ENCODE assay signal across 9 mouse cellular contexts in genomic region chr3:14948067-14948800, GRCm38 (mm10).
DNase-seq lines count a peak whose midpoint lies in the region; ATAC-seq lines count a peak whose summit lies in the region.
"Had no signal": no experiment of that assay in that cellular context is flagged by ENCODE, and none has a peak within 500 bp of the region (broad histone marks: within the 10 kb centered on the region; RNA-seq: fewer than 3 reads in every experiment).

No protein-coding gene starts in this region.

- H3K9me3 ChIP-seq in midbrain, embryonic 14.5 days (ENCODE audit: control insufficient read depth, low read length): no peaks in the 10 kb centered on the region
- no peaks in the 10 kb centered on the region for H3K9me3 ChIP-seq in midbrain, embryonic 15.5 days
- H3K9me3 ChIP-seq in intestine, embryonic 15.5 days: no peaks in the 10 kb centered on the region
- H3K9me3 ChIP-seq: liver, embryonic 15.5 days had no signal

- no peak for ATAC-seq in midbrain, embryonic 14.5 days (ENCODE audit: low FRiP score, low TSS enrichment)
- no peak for ATAC-seq in midbrain, embryonic 15.5 days (replicated peaks)
- no peak for ATAC-seq in erythroid progenitor cell, adult 5-6 weeks (replicated peaks; ENCODE audit: low FRiP score, poor library complexity, severe bottlenecking)
- ATAC-seq in intestine, embryonic 15.5 days: no peak

- H3K4me1 ChIP-seq in midbrain, embryonic 14.5 days (ENCODE audit: control insufficient read depth, insufficient read depth, low read length): no peaks in the 10 kb centered on the region
- no peaks in the 10 kb centered on the region for H3K4me1 ChIP-seq in midbrain, embryonic 15.5 days
- H3K4me1 ChIP-seq in intestine, embryonic 15.5 days (replicated peaks): no peaks in the 10 kb centered on the region

- 79% methylated on average over 6 of the region's 6 CpGs for WGBS in midbrain, embryonic 14.5 days
- 78% methylated on average over 6 of the region's 6 CpGs for WGBS in midbrain, embryonic 15.5 days
- WGBS in intestine, embryonic 15.5 days: 82% methylated on average over 6 of the region's 6 CpGs

- no peak overlapping the region for H3K4me2 ChIP-seq in midbrain, embryonic 14.5 days (ENCODE audit: low read length)
- H3K4me2 ChIP-seq in midbrain, embryonic 15.5 days: no peak overlapping the region
- H3K4me2 ChIP-seq in intestine, embryonic 15.5 days (replicated peaks): no peak overlapping the region
- H3K4me2 ChIP-seq: liver, embryonic 15.5 days had no signal

- no peak overlapping the region for H3K9ac ChIP-seq in midbrain, embryonic 14.5 days (replicated peaks; ENCODE audit: low read length)
- no peak overlapping the region for H3K9ac ChIP-seq in midbrain, embryonic 15.5 days
- H3K9ac ChIP-seq in intestine, embryonic 15.5 days: no peak overlapping the region
- H3K9ac ChIP-seq: liver, embryonic 15.5 days had no signal

- H3K4me3 ChIP-seq in midbrain, embryonic 14.5 days (replicated peaks; ENCODE audit: low read depth, low read length): no peak overlapping the region
- no peak overlapping the region for H3K4me3 ChIP-seq in midbrain, embryonic 15.5 days
- no peak overlapping the region for H3K4me3 ChIP-seq in intestine, embryonic 15.5 days (replicated peaks)
- H3K4me3 ChIP-seq: heart, adult 2 months; liver, embryonic 15.5 days had no signal

- H3K36me3 ChIP-seq in midbrain, embryonic 14.5 days (ENCODE audit: control insufficient read depth, insufficient read depth, low read length): no peaks in the 10 kb centered on the region
- H3K36me3 ChIP-seq in midbrain, embryonic 15.5 days (replicated peaks): no peaks in the 10 kb centered on the region
- H3K36me3 ChIP-seq in intestine, embryonic 15.5 days: no peaks in the 10 kb centered on the region
- H3K36me3 ChIP-seq: liver, embryonic 15.5 days had no signal

- H3K27ac ChIP-seq in midbrain, embryonic 14.5 days (replicated peaks; ENCODE audit: low read depth, low read length): no peak overlapping the region
- H3K27ac ChIP-seq in midbrain, embryonic 15.5 days: no peak overlapping the region
- no peak overlapping the region for H3K27ac ChIP-seq in intestine, embryonic 15.5 days
- H3K27ac ChIP-seq: heart, adult 2 months; liver, embryonic 15.5 days had no signal

- H3K27me3 ChIP-seq in midbrain, embryonic 14.5 days (ENCODE audit: control insufficient read depth, insufficient read depth, low read length): no peaks in the 10 kb centered on the region
- no peaks in the 10 kb centered on the region for H3K27me3 ChIP-seq in midbrain, embryonic 15.5 days (replicated peaks)
- no peaks in the 10 kb centered on the region for H3K27me3 ChIP-seq in intestine, embryonic 15.5 days (replicated peaks)
- H3K27me3 ChIP-seq: liver, embryonic 15.5 days had no signal

- DNase-seq in midbrain, embryonic 14.5 days: peak; percentile 20
- peak; percentile 69 for DNase-seq in cerebellum, adult 9-11 months
- peak; percentile 47 for DNase-seq in layer of hippocampus, adult 9-11 months
- peak; percentile 7 to 8 for DNase-seq in right cerebral cortex, postnatal 36 days (ENCODE audit: low spot score in 2 of 2)

Comparison
In these comparisons a context has a peak if more than half of its experiments do, and no peak if none do; other contexts are left out.
1. DNase-seq: peak in every context shown above with its lines; median percentile 69 in cerebellum, adult 9-11 months; 47 in layer of hippocampus, adult 9-11 months; 20 in midbrain, embryonic 14.5 days; 8 in right cerebral cortex, postnatal 36 days.